Mouse (Mus musculus) urinary bladder, postnatal 4 days (tissue): ENCODE measurements around the gene Dctn1.

Experiments used
- DNase-seq, 2 experiments: peaks; one replicate each; pipeline ENCODE4 v3.0.0; 2021 to 2022; ENCODE audit warnings: low spot score in 2 of 2

The Dctn1 gene

GRCm38 (mm10) chr6:83169872-83170271, 4.2 kb downstream of the Dctn1 start:
- DNase-seq: no peak

GRCm38 (mm10) chr6:83171063-83171462, 5.3 kb downstream of the Dctn1 start:
- no peak for DNase-seq

DNA sequence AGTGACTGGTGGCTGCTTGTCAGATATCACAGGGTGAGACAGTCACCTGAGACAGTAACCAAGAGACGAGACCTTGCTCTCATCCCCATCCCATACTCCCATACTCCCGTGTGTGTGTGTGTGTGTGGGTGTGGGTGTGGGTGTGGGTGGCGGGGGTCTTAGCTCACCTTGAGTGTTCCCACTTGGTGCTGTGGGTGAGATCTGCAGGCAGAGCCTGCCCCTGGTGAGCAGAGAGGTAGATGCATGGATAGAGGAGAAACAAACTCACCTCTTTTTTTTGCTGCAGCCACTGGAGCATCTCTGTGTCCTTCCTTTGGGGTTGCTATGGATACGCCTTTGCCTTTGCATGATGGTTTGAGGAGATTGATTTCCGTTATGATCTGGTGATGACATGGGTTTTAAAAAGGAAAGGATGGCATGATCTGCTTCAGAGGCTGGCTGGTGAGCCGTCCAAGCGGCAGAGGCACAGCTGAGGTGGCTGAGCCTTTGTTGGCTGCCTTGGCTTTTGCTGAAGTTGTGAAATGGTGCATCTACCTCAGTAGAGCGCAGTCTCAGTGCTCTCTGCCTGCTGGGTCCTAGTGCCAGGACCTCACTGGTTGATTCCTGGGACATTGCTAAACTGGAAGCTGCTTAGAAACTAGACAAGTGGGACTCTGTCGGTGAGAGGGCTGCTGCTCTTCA, 6.7 kb downstream of the Dctn1 start:
- no peak for DNase-seq

DNA sequence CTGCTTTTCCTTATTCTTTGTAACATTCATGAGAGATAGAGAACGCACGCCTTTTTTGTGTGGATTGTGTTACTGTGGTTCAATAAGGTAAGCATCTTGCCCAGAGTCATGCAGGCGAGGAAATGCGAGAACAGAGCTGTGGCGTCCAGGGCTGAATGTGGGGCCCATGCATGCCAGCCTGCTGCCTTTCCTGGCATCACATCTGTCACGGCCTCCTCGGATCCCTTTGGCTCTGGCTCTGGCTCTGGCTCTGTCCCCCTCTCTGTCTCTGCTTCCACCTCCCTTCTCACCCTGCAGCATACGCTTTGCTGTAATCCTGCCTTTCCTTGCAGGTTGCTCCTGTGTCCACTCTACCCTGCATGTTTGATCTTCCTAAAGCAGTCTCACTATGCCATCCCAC, 10.3 kb downstream of the Dctn1 start:
- no peak for DNase-seq

GRCm38 (mm10) chr6:83179390-83180117, 13.8 kb downstream of the Dctn1 start:
- DNase-seq: no peak

DNA sequence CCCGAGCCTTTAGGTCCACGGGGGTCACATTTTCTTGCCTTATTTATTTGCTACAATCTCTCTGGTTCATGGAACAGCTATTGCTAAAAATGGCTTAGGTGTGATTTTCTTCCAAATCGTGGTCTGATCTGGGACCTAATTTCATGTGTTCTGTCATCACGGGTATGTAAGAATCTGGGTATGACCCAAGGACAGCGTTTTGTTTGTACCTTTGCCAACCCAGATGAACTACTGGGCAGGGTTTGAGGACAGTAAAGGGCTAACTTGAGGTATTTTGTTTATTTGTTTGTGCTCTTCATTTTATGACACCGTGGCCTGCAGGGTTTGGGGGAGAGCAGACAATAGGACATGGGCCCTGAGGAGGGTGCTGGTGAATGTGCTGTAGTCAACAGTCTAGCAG, 14.9 kb downstream of the Dctn1 start:
- DNase-seq: no peak

GRCm38 (mm10) chr6:83184858-83185435, 19.2 kb downstream of the Dctn1 start:
- DNase-seq: no peak

DNA sequence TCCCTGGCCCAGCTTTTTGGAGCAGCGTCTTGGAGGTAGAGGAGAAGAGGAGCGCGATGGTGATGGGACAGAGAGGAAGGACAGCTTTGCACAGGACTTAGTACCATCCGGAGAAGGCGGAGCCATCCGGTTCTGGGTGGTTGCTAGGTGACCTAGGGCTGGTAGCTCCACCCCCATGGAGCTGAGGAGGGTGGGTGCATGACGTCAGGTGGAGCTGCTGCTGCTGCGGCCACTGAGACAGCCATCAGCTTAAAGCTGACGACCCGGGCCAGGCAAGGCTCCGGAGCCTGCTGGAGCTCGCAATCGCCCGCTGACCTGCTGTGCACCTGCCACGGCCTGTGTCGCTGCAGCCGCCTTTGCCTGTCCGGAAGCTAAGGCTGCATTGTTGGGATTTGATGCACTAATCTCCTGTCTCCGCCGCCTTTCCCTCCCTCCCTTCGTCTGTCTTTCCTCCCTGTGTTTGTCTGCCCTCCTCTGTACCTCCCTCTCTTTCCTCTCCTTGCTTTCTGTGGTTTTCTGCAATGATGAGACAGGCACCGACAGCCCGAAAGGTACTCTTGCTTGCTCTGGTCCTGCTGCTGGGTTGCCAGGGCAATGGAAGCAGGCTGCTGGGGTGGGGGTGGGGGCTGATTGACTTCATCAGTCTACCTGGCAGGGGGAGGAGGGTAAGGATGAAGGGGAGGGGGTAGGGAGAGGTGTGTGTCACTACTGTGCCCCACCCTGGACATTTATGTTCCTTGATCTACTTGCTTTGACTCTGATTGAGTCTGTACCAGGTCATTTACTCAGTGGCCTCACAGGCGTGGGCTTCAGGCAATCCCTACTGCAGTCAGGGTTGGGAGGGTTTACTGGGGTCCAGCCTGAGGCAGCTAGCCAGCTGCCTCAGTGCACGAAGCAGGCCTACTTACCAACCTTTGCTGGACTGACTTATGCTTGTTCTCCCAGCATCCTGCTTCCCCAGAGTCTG, 20.5 kb downstream of the Dctn1 start:
- DNase-seq: peak in 1 of 2 experiments; percentile 49

- DNase-seq: no peak
Measured at GRCm38 (mm10) chr6:83186946-83187345, 21.2 kb downstream of the Dctn1 start.

DNA sequence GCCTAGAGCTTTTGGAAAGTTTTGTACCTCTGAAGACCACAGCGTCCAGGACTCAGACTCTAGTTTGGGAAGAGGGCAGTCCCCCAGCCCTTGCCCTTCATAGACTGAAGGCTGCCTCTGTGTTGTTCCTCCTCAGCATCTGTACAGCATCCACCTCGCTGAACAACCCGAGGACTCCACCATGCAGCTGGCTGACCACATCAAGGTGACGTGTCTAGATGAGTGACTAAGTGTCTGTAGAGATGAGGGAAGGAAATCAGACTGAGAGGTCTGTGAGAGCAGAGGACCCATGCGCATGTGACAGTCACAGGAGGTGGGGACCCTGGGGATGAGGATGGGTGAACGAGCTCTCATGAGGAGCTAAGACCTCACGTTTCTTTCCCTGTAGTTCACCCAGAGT, 27.9 kb downstream of the Dctn1 start:
- no peak for DNase-seq

GRCm38 (mm10) chr6:83197345-83198004, 31.8 kb downstream of the Dctn1 start:
- peak in 1 of 2 experiments; percentile 51 for DNase-seq

- DNase-seq: no peak
Measured at GRCm38 (mm10) chr6:83203320-83203719, 37.6 kb downstream of the Dctn1 start.

- DNase-seq: no peak
Measured at GRCm38 (mm10) chr6:83205851-83206250, 40.1 kb downstream of the Dctn1 start.

DNA sequence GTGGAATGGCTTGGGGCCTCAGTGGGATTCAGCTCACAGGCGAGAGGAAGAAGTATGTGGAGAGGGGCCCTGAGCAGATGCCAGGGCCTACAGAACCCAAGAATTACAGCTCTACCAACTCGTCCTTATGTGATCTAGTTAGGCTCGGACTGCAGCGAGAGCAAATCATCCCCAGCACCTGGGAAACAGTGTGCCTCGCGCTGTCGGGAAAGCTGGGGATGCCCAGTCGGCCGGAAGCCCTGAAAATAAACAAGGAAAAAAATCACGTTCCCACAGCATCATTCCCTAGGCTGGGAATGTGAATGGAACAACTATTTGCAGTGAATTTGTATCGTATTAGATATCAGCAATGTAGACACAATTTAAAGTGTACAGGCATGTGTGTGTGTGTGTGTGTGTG, 40.6 kb downstream of the Dctn1 start:
- DNase-seq: no peak

GRCm38 (mm10) chr6:83207361-83208049, 41.8 kb downstream of the Dctn1 start:
- no peak for DNase-seq

GRCm38 (mm10) chr6:83208050-83208400, 42.3 kb downstream of the Dctn1 start:
- no peak for DNase-seq

DNA sequence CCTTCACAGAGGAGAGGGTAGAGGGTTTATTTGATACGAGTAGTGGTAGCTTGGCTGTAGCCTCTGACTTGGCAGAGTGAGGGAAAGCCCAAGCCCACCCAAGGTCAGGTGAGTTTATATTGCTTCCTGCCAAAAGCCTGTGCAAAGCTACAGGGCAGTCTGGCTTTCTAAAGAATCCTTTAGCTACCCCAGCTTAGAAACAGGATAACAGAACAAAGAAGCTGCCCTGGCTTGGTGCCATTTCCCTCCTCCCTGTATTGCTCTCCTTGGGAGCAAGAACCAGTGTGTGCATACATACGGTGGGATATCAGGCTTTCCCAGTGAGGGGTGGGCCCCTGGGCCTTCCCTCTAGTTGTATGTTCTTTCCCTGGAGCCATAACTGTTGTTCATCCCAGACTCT, 44.8 kb downstream of the Dctn1 start:
- DNase-seq: no peak

GRCm38 (mm10) chr6:83211526-83211925, 45.8 kb downstream of the Dctn1 start:
- no peak for DNase-seq

DNA sequence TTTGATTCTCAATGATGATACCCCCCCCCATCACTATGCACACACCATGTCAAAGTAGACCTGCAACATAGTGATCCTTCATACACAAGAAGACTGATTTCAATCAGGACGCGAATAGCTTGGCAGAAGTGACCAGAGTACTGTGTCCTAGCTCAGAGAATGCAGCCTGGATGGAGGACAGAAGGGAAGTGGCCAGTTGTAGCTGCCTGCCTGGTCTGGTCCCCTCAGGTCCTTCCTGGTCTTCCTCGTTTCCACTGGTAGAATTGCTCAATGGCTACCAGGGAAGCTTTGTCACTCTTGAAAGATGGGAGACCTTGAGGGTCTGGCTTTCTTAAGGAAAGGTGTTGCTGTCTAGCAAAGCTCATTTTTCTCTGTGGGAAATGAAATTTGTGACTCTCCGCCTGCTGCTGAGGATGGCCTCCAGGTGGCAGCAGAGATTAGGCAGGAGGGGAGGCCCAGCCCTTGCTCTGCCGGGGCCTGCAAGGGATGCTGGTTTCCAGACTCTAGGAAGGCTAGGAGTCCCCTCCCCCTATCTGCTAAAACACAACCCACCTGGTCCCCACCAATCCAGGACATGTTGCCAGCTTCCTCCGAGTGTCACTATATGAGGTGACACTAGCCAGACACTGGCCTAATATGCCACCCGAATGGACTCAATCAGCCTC, 49.4 kb downstream of the Dctn1 start:
- peak; percentile 64 to 76 for DNase-seq

GRCm38 (mm10) chr6:83219814-83220213, 54.1 kb downstream of the Dctn1 start, which contains the start of gene Slc4a5:
Gene Slc4a5 (plus strand): TSS chr6:83219828.
- no peak for DNase-seq
